Mouse (Mus musculus) kidney, adult 2 months (tissue): Measurements from ENCODE around the gene Tmem151a. TPM values are rescaled to one million over a fixed set of nuclear protein-coding genes. Genes with fewer than 3 reads are reported as not detected.

Experiments
- DNase-seq: peaks from one replicate; pipeline ENCODE4 v3.0.0; 2021
- H3K27ac ChIP-seq: fragments of 200-500 bp; 2 replicates; pipeline ENCODE4 v1.5.1; 2012; ENCODE audit warnings: low read depth, low read length, control low read depth, inconsistent platforms; ENCODE audit not compliant: insufficient read depth
- H3K27me3 ChIP-seq: fragments of 200-500 bp; replicated peaks from 2 replicates; pipeline ENCODE4 v1.6.1; 2012; ENCODE audit warnings: mild to moderate bottlenecking, moderate library complexity, low read length, inconsistent platforms; ENCODE audit not compliant: control insufficient read depth, insufficient read depth
- H3K36me3 ChIP-seq: fragments of 200-500 bp; 2 replicates; pipeline ENCODE4 v1.6.1; 2012; ENCODE audit warnings: mild to moderate bottlenecking, moderate library complexity, low read length, inconsistent platforms; ENCODE audit not compliant: control insufficient read depth, insufficient read depth
- H3K4me1 ChIP-seq: fragments of 200-500 bp; 2 replicates; pipeline ENCODE4 v1.6.1; 2011; ENCODE audit warnings: low read length; ENCODE audit not compliant: control insufficient read depth, insufficient read depth
- H3K4me3 ChIP-seq: fragments of 200-500 bp; 2 replicates; pipeline ENCODE4 v1.5.1; 2011; ENCODE audit warnings: mild to moderate bottlenecking, low read depth, low read length, control low read depth; ENCODE audit not compliant: insufficient read depth
- CTCF ChIP-seq: fragments of 200-500 bp; conservative IDR thresholded peaks from 2 replicates; pipeline ENCODE4 v1.5.1; 2011; ENCODE audit warnings: low read depth, mild to moderate bottlenecking, control low read depth, low read length, moderate library complexity, mixed read lengths; ENCODE audit not compliant: insufficient read depth, insufficient read length
- POLR2A ChIP-seq: fragments of 200-500 bp; IDR thresholded peaks from one replicate; pipeline ENCODE4 v1.6.1; 2011; ENCODE audit warnings: low read depth, low read length, control low read depth
- WGBS: fragments of 180-500 bp; shearing (Covaris S2); methylation state at CpG from one replicate; pipeline ENCODE4 v1.1.7; 2018; 5-methylcytosine and 5-hydroxymethylcytosine counted together
- polyA plus RNA-seq: library from polyadenylated mRNA; depleted of rRNA; stranded (reverse); fragments of >200 nt; gene quantifications from 2 replicates; pipeline ENCODE4 v1.2.3, GENCODE M21; 2012; rRNA removed

Tmem151a gene
- polyA plus RNA-seq: 4.9 and 5.6 TPM in 2 replicates

DNA sequence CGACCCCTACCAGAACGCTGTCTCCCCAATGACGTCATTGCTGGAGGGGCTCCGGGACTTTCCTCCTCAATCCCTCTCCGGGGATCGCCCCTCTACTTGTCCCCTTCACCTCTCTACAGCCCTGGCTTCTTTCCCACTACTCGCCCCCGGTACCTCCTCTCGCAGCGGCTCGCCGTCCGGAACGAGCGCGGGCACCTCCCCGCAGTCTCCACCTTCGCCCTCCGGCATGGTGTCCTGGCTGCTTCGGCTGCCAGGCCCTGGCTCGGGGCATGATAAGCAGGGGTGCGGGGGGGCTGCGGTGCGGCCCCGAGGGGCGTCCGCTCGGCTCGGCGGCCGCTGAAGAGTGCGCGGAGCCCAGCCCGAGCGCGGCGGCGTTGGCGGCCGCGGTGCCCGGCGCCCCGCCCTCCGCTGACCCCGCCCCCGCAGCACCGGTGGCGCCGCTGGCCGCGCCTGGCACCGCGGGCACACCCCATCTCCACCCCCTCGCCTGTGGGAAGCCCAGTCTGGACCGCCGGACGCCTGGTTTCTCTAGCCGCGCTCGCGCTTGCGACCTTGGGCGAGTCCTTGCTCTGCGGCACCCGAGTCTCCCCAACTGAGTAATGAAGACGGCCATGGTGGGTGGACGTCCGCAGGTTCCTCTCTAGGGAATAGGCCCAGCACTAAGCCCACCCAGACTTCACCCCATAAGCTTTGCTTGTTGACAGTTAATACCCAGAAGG, at the start of gene Tmem151a:
Gene Tmem151a (minus strand): TSS at position 387 of the 719 bp plus-strand sequence.
- TF ChIP-seq POLR2A: no peak
- TF ChIP-seq CTCF: no peak
- WGBS: under 1% methylated on average over 66 of the region's 69 CpGs
- DNase-seq: peak; percentile 60
- Histone ChIP-seq H3K4me1 (peaks cover 13% of the 10 kb centered on the region), H3K4me3 (peak within 1 kb of the TSS; percentile 55), H3K27me3 (no peaks in the 10 kb centered on the region), H3K27ac (peak within 1 kb of the TSS; percentile 43; the same call in 1 of the 2 replicates), H3K36me3 (no peaks in the 10 kb centered on the region)

DNA sequence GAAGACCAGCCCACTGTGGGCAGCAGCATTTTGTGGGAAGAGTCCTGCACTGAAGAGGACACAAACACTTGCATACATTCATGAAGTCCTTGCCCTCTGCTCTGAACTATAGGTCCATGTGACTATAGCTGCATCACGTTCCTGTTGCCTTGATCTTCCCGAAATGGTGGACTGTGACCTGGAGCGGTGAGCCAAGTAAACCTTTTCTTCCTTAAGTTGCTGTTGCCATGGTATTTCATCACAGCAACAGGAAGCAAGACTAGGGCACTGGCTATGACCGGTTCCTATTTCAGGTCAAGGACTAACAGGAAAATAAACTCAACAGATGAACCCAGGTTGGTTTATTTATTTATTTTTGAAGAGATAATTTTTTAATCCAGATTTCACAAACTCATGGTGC, 45.9 kb upstream of the Tmem151a start:
- DNase-seq: no peak
- no peaks in the 10 kb centered on the region for H3K4me1 ChIP-seq
- H3K27me3 ChIP-seq: no peaks in the 10 kb centered on the region
- 24% methylated on average over 4 of the region's 4 CpGs for WGBS
- H3K27ac ChIP-seq: no peak overlapping the region
- H3K36me3 ChIP-seq: no peaks in the 10 kb centered on the region
- TF ChIP-seq POLR2A: no peak
- H3K4me3 ChIP-seq: no peak overlapping the region

GRCm38 (mm10) chr19:5129770-5130169, 44.4 kb upstream of the Tmem151a start:
- H3K4me1 ChIP-seq: no peaks in the 10 kb centered on the region
- TF ChIP-seq POLR2A: no peak
- TF ChIP-seq CTCF: peak; percentile 45
- WGBS: 62% methylated on average over 1 of the region's 1 CpGs
- H3K4me3 ChIP-seq: no peak overlapping the region
- H3K27ac ChIP-seq: no peak overlapping the region
- no peak for DNase-seq
- no peaks in the 10 kb centered on the region for H3K36me3 ChIP-seq
- H3K27me3 ChIP-seq: no peaks in the 10 kb centered on the region

DNA sequence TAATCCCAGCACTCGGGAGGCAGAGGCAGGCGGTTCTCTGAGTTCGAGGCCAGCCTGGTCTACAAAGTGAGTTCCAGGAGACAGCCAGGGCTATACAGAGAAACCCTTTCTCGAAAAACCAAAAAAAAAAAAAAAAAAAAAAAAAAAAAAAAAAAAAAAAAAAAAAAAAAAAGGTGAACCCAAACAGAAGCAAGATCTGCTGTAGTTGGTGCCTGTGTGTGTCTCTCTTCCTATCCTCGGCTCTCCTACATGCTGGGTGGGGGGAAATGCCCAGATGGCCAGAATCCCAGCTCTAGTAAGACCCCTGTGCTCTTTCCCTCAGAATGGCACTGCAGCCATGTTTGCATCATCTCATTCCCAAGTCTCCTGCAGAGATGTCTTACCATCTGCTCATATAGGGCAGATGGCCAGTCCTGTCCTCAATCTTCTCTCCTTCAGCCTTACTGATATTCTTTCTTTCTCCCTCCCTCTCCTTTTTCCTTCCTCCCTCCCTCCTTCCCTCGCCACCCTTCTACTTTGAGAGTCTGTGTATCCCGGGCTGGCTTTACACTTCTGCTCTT, 38.8 kb upstream of the Tmem151a start:
- Histone ChIP-seq H3K27ac (no peak overlapping the region), H3K27me3 (no peaks in the 10 kb centered on the region), H3K4me3 (no peak overlapping the region), H3K4me1 (no peaks in the 10 kb centered on the region), H3K36me3 (no peaks in the 10 kb centered on the region)
- no peak for DNase-seq
- WGBS: 77% methylated on average over 7 of the region's 7 CpGs
- no peak for TF ChIP-seq POLR2A
- TF ChIP-seq CTCF: no peak

DNA sequence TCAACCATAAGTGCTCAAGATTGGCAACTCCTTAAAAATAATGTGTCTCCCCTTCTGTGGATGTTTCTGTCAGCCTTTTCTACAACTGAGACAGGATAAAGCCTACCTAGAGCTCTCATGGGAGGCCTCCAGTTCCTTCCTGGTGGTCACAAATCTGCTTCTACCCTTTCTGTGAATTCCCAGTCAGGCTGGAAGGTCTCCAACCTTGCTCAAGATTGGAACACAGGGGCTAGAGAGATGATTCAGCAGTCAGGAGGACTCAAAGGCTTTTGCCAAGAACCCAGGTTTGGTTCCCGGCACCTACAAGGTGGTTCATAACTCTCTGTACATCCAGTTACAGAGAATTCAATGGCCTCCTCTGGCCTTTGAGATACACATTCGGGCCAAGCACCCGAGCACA, 37.9 kb upstream of the Tmem151a start:
- DNase-seq: no peak
- Histone ChIP-seq H3K36me3 (no peaks in the 10 kb centered on the region), H3K4me3 (no peak overlapping the region), H3K4me1 (no peaks in the 10 kb centered on the region), H3K27me3 (no peaks in the 10 kb centered on the region), H3K27ac (no peak overlapping the region)
- no peak for TF ChIP-seq POLR2A
- no peak for TF ChIP-seq CTCF
- WGBS: 84% methylated on average over 3 of the region's 3 CpGs

- Histone ChIP-seq H3K4me1 (no peaks in the 10 kb centered on the region), H3K27me3 (no peaks in the 10 kb centered on the region), H3K27ac (no peak overlapping the region), H3K4me3 (no peak overlapping the region), H3K36me3 (no peaks in the 10 kb centered on the region)
- DNase-seq: no peak
- TF ChIP-seq CTCF: no peak
- 83% methylated on average over 10 of the region's 10 CpGs for WGBS
These were observed 37.2 kb upstream of the Tmem151a start for GRCm38 (mm10) chr19:5122492-5122891.

GRCm38 (mm10) chr19:5118384-5118698, 33.0 kb upstream of the Tmem151a start, which contains the start of gene Klc2:
TSS of gene Klc2 (minus strand) at chr19:5118560.
- H3K27ac ChIP-seq: peak within 1 kb of the TSS; percentile 69
- H3K4me1 ChIP-seq: no peaks in the 10 kb centered on the region
- no peak for DNase-seq
- no peak for TF ChIP-seq POLR2A
- no peak for TF ChIP-seq CTCF
- no peaks in the 10 kb centered on the region for H3K36me3 ChIP-seq
- 2% methylated on average over 18 of the region's 18 CpGs for WGBS
- peak within 1 kb of the TSS; percentile 71 for H3K4me3 ChIP-seq
- H3K27me3 ChIP-seq: no peaks in the 10 kb centered on the region
